Mouse (Mus musculus) CH12.LX (cell line): Measurements from ENCODE around the gene Tpx2.

Source experiments
- CHD1 ChIP-seq: IDR thresholded peaks from 2 replicates; pipeline ENCODE4 v1.6.1; 2012; ENCODE audit warnings: low read depth, low read length, improper control_type of control experiment, inconsistent platforms
- CHD2 ChIP-seq: IDR thresholded peaks from 2 replicates; pipeline ENCODE4 v1.6.1; 2011; ENCODE audit warnings: low read length, improper control_type of control experiment
- CTCF ChIP-seq, 2 experiments: IDR thresholded peaks in 1 of 2; conservative IDR thresholded peaks in 1 of 2; 2 replicates each; pipeline ENCODE4 v1.5.1; 2011 to 2012; ENCODE audit warnings: low read depth in 2 of 2, low read length in 2 of 2, improper control_type of control experiment in 1 of 2, inconsistent platforms in 1 of 2, mild to moderate bottlenecking in 1 of 2, moderate library complexity in 1 of 2
- JUND ChIP-seq: conservative IDR thresholded peaks from 2 replicates; pipeline ENCODE4 v1.6.1; 2011; ENCODE audit warnings: low read depth, low read length, improper control_type of control experiment
- MAX ChIP-seq: IDR thresholded peaks from 2 replicates; pipeline ENCODE4 v1.6.1; 2011; ENCODE audit warnings: low read length, improper control_type of control experiment
- MYC ChIP-seq: IDR thresholded peaks from 2 replicates; pipeline ENCODE4 v1.6.1; 2011; ENCODE audit warnings: low read depth, mild to moderate bottlenecking, improper control_type of control experiment, low read length
- NELFE ChIP-seq: IDR thresholded peaks from 2 replicates; pipeline ENCODE4 v1.6.1; 2011; ENCODE audit warnings: low read depth, low read length, improper control_type of control experiment
- POLR2AphosphoS2 ChIP-seq: IDR thresholded peaks from 2 replicates; pipeline ENCODE4 v1.6.1; 2011; ENCODE audit warnings: low read depth, low read length, improper control_type of control experiment
- USF2 ChIP-seq: conservative IDR thresholded peaks from 2 replicates; pipeline ENCODE4 v1.6.1; 2011; ENCODE audit warnings: low read depth, low read length, improper control_type of control experiment
- ZC3H11A ChIP-seq: IDR thresholded peaks from 2 replicates; pipeline ENCODE4 v1.6.1; 2012; ENCODE audit warnings: low read depth, mild to moderate bottlenecking, inconsistent platforms, low read length, improper control_type of control experiment
- ZKSCAN1 ChIP-seq: IDR thresholded peaks from 2 replicates; pipeline ENCODE4 v1.6.1; 2012; ENCODE audit warnings: low read depth, inconsistent platforms, low read length, improper control_type of control experiment, borderline replicate concordance
- ZNF384 ChIP-seq: IDR thresholded peaks from 2 replicates; pipeline ENCODE4 v1.6.1; 2012; ENCODE audit warnings: low read depth, low read length, improper control_type of control experiment, inconsistent platforms

DNA sequence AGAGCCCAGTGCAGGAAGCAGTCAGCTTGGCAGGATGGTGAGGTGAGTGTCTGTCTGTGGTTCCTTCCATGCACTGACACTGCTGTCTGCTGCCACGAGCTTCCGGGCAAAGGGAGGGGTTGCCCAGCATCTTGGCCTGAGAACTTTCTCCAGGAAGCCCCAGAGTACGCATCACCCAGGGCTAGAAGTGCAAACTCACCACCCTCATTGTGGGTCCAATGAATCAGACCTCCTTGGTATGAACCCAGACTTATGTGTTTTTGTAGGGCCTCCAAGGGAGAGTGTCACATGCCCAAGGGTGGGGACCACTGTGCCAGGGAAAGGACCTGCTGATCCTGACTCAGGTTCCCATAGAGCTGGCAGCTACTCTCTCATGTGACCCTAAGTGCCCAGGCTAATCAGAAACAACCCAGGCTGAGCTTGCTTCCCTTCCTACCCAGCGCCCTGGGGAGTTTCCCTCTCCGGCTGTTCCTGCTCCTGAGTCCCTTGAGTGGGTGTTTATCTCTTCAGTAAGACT is 56.4 kb downstream of the Tpx2 start:
- TF ChIP-seq CTCF (conservative IDR thresholded peaks at IDR 0.05 in 1 of 2, IDR thresholded peaks at IDR 0.05 in 1 of 2; ENCODE audit: low read depth in 2 of 2, low read length in 2 of 2) = no peak
- TF ChIP-seq ZKSCAN1 = no peak
- TF ChIP-seq ZNF384 = no peak
- no peak for TF ChIP-seq POLR2AphosphoS2
- no peak for TF ChIP-seq MYC
- TF ChIP-seq CHD1 = no peak
- no peak for TF ChIP-seq NELFE
- TF ChIP-seq CHD2 = no peak
- no peak for TF ChIP-seq MAX
- no peak for TF ChIP-seq USF2
- TF ChIP-seq JUND = no peak
- TF ChIP-seq ZC3H11A = no peak
